Mouse (Mus musculus) bone marrow, adult 2 months (tissue): ENCODE measurements around the gene Lrmda. TPM values are rescaled to one million over a fixed set of nuclear protein-coding genes. Genes with fewer than 3 reads are reported as not detected.

Source experiments
- H3K27ac ChIP-seq: fragments of 200-500 bp; 2 replicates; pipeline ENCODE4 v1.5.1; 2012; ENCODE audit warnings: low read depth, mild to moderate bottlenecking, control low read depth, inconsistent platforms, low read length; ENCODE audit not compliant: control insufficient read depth, poor library complexity, insufficient read depth
- H3K4me1 ChIP-seq: fragments of 200-500 bp; 2 replicates; pipeline ENCODE4 v1.6.1; 2011; ENCODE audit warnings: low read length; ENCODE audit not compliant: control insufficient read depth, insufficient read depth
- H3K4me3 ChIP-seq: fragments of 200-500 bp; replicated peaks from 2 replicates; pipeline ENCODE3; 2011; ENCODE audit warnings: mild to moderate bottlenecking, low read depth, low read length, control low read depth; ENCODE audit not compliant: control insufficient read depth
- CTCF ChIP-seq: fragments of 200-500 bp; IDR thresholded peaks from 2 replicates; pipeline ENCODE4 v1.5.1; 2011; ENCODE audit warnings: low read length, control low read depth; ENCODE audit not compliant: control insufficient read depth, insufficient read depth
- POLR2A ChIP-seq: fragments of 200-500 bp; IDR thresholded peaks from 2 replicates; pipeline ENCODE4 v1.6.1; 2011; ENCODE audit warnings: low read depth, mild to moderate bottlenecking, control low read depth, low read length, borderline replicate concordance; ENCODE audit not compliant: control insufficient read depth
- WGBS: fragments of 180-500 bp; shearing (Covaris S2); methylation state at CpG from one replicate; pipeline ENCODE4 v1.1.7; 2018; 5-methylcytosine and 5-hydroxymethylcytosine counted together
- polyA plus RNA-seq: library from polyadenylated mRNA; stranded (reverse); fragments of >200 nt; gene quantifications from 2 replicates; pipeline ENCODE4 v1.2.4, GENCODE M21; 2011; ENCODE audit warnings: low replicate concordance; ENCODE audit not compliant: missing spikeins, insufficient read depth, insufficient read length

Lrmda gene
- polyA plus RNA-seq, 1 experiment, result 3.8 TPM

GRCm38 (mm10) chr14:23052833-23053592 lies 1033.5 kb downstream of the Lrmda start:
- no peak overlapping the region for H3K27ac ChIP-seq
- TF ChIP-seq POLR2A, result no peak
- no peak for TF ChIP-seq CTCF
- no peaks in the 10 kb centered on the region for H3K4me1 ChIP-seq
- WGBS, result 75% methylated on average over 11 of the region's 11 CpGs
- H3K4me3 ChIP-seq, result no peak overlapping the region

GRCm38 (mm10) chr14:23057228-23057976 lies 1037.9 kb downstream of the Lrmda start:
- 79% methylated on average over 6 of the region's 6 CpGs for WGBS

GRCm38 (mm10) chr14:23057987-23058386 lies 1038.5 kb downstream of the Lrmda start:
- 76% methylated on average over 2 of the region's 2 CpGs for WGBS
- Histone ChIP-seq H3K4me1 (no peaks in the 10 kb centered on the region), H3K4me3 (no peak overlapping the region), H3K27ac (no peak overlapping the region)
- no peak for TF ChIP-seq CTCF
- TF ChIP-seq POLR2A, result no peak

More at GRCm38 (mm10) chr14:23057228-23057976, 1037.9 kb downstream of the Lrmda start:
- H3K27ac ChIP-seq, result no peak overlapping the region
- H3K4me1 ChIP-seq, result no peaks in the 10 kb centered on the region
- H3K4me3 ChIP-seq, result no peak overlapping the region
- TF ChIP-seq POLR2A, result no peak
- no peak for TF ChIP-seq CTCF

- TF ChIP-seq CTCF (no peak), POLR2A (no peak)
- 55% methylated on average over 1 of the region's 1 CpGs for WGBS
- Histone ChIP-seq H3K4me3 (no peak overlapping the region), H3K27ac (no peak overlapping the region), H3K4me1 (no peaks in the 10 kb centered on the region)
Measured at GRCm38 (mm10) chr14:23078719-23079118, 1059.2 kb downstream of the Lrmda start.

GRCm38 (mm10) chr14:23084241-23084773 lies 1064.8 kb downstream of the Lrmda start:
- Histone ChIP-seq H3K4me1 (no peaks in the 10 kb centered on the region), H3K27ac (no peak overlapping the region), H3K4me3 (no peak overlapping the region)
- TF ChIP-seq CTCF (no peak), POLR2A (no peak)
- 58% methylated on average over 1 of the region's 1 CpGs for WGBS

- 31% methylated on average over 1 of the region's 1 CpGs for WGBS
- no peak overlapping the region for H3K27ac ChIP-seq
- TF ChIP-seq CTCF (no peak), POLR2A (no peak)
- H3K4me1 ChIP-seq, result no peaks in the 10 kb centered on the region
- no peak overlapping the region for H3K4me3 ChIP-seq
Measured at GRCm38 (mm10) chr14:23084797-23085196, 1065.3 kb downstream of the Lrmda start.

- H3K4me3 ChIP-seq, result no peak overlapping the region
- H3K27ac ChIP-seq, result no peak overlapping the region
- 67% methylated on average over 4 of the region's 4 CpGs for WGBS
- TF ChIP-seq POLR2A, result no peak
- no peak for TF ChIP-seq CTCF
- no peaks in the 10 kb centered on the region for H3K4me1 ChIP-seq
Measured at GRCm38 (mm10) chr14:23093306-23093705, 1073.8 kb downstream of the Lrmda start.

- H3K4me3 ChIP-seq, result no peak overlapping the region
- 71% methylated on average over 5 of the region's 5 CpGs for WGBS
- no peak overlapping the region for H3K27ac ChIP-seq
- TF ChIP-seq CTCF (no peak), POLR2A (no peak)
- no peaks in the 10 kb centered on the region for H3K4me1 ChIP-seq
Measured at GRCm38 (mm10) chr14:23094546-23095157, 1075.1 kb downstream of the Lrmda start.
